Mouse (Mus musculus) ES-E14 (cell line): ENCODE results near the gene Akt1. TPM values are rescaled to one million over a fixed set of nuclear protein-coding genes. Genes with fewer than 3 reads are reported as not detected.
A peak's percentile ranks its signal among the peaks of the same experiment; 100 is the strongest.

Source experiments
- DNase-seq: peaks from one replicate; pipeline ENCODE4 v3.0.0-alpha.2; 2013; ENCODE audit warnings: low read depth, low spot score
- H3K27ac ChIP-seq: 2 replicates; pipeline ENCODE4 v1.5.1; 2012; ENCODE audit warnings: low read depth, mild to moderate bottlenecking, low read length, moderate library complexity, mixed read lengths; ENCODE audit not compliant: poor library complexity, insufficient read depth, severe bottlenecking
- H3K36me3 ChIP-seq: 2 replicates; pipeline ENCODE4 v1.6.1; 2012; ENCODE audit warnings: mild to moderate bottlenecking, low read length, moderate library complexity, mixed read lengths; ENCODE audit not compliant: control insufficient read depth, poor library complexity, insufficient read depth, severe bottlenecking
- H3K4me1 ChIP-seq, 2 experiments: fragments of 150-350 bp in 1 of 2; sonication (generic) in 1 of 2; 2 replicates each; pipeline ENCODE4 v1.6.1; 2012; ENCODE audit warnings: low read length in 2 of 2, mild to moderate bottlenecking in 1 of 2, mixed read lengths in 1 of 2; ENCODE audit not compliant: control insufficient read depth in 2 of 2, insufficient read depth in 2 of 2, poor library complexity in 1 of 2
- H3K4me3 ChIP-seq, 2 experiments: fragments of 150-350 bp in 1 of 2; sonication (generic) in 1 of 2; 2 replicates each; pipeline ENCODE4 v1.5.1; 2012; ENCODE audit warnings: low read length in 2 of 2, low read depth in 1 of 2, mild to moderate bottlenecking in 1 of 2, mixed read lengths in 1 of 2; ENCODE audit not compliant: insufficient read depth in 1 of 2, poor library complexity in 1 of 2, severe bottlenecking in 1 of 2
- H3K9ac ChIP-seq: 2 replicates; pipeline ENCODE4 v1.6.1; 2012; ENCODE audit warnings: low read depth, mild to moderate bottlenecking, low read length, mixed read lengths; ENCODE audit not compliant: poor library complexity, insufficient read depth, severe bottlenecking
- H3K9me3 ChIP-seq: fragments of 150-350 bp; sonication (generic); 2 replicates; pipeline ENCODE4 v1.6.1; 2012; ENCODE audit warnings: low read depth, mild to moderate bottlenecking, low read length; ENCODE audit not compliant: control insufficient read depth, insufficient read depth
- CHD2 ChIP-seq: IDR thresholded peaks from 2 replicates; pipeline ENCODE4 v1.6.1; 2014; ENCODE audit warnings: mild to moderate bottlenecking, low read depth, low read length, inconsistent platforms
- HCFC1 ChIP-seq: IDR thresholded peaks from 2 replicates; pipeline ENCODE4 v1.6.1; 2012; ENCODE audit warnings: low read length, inconsistent platforms, borderline replicate concordance; ENCODE audit not compliant: insufficient read depth
- MAFK ChIP-seq: IDR thresholded peaks from 2 replicates; pipeline ENCODE4 v1.6.1; 2014; ENCODE audit warnings: mild to moderate bottlenecking, low read depth, low read length, inconsistent platforms; ENCODE audit not compliant: insufficient read depth
- ZC3H11A ChIP-seq: IDR thresholded peaks from 2 replicates; pipeline ENCODE4 v1.6.1; 2012; ENCODE audit warnings: low read depth, mild to moderate bottlenecking, inconsistent platforms, low read length, borderline replicate concordance
- ZNF384 ChIP-seq: IDR thresholded peaks from 2 replicates; pipeline ENCODE4 v1.6.1; 2012; ENCODE audit warnings: low read depth, low read length, inconsistent platforms
- in situ Hi-C, 2 experiments: fragments of 600-800 bp; cut with MboI; formaldehyde crosslinking; loops; one replicate each; pipeline ENCODE4 v1.15.1; 2025; ENCODE audit warnings: low sequenced_read_pairs in 2 of 2, inconsistent platforms in 1 of 2; ENCODE audit not compliant: unreplicated experiment in 2 of 2
- total RNA-seq: library from RNA; depleted of rRNA; stranded (reverse); fragments of 300-350 nt; gene quantifications from 2 replicates; pipeline ENCODE4 v1.2.3, GENCODE M21; 2012

The Akt1 gene
- total RNA-seq, 1 experiment = 58.9 TPM

GRCm38 (mm10) chr12:112653157-112653824, 21.4 kb downstream of the Akt1 start:
- H3K9ac ChIP-seq = no peak overlapping the region
- TF ChIP-seq HCFC1 = no peak
- no peak for TF ChIP-seq CHD2
- no peak for TF ChIP-seq MAFK
- peak; percentile 28; the same call in 1 of the 2 replicates for TF ChIP-seq ZC3H11A
- in situ Hi-C loops = no loop called here
- peaks cover 55% of the 10 kb centered on the region for H3K36me3 ChIP-seq
- peak; percentile 73 for DNase-seq
- no peak overlapping the region for H3K4me3 ChIP-seq
- H3K27ac ChIP-seq = no peak overlapping the region
- no peaks in the 10 kb centered on the region for H3K9me3 ChIP-seq
- 0 out of 4 replicates have a peak, but pooled peaks cover 0 to 4% of the 10 kb centered on the region in 2 experiments for H3K4me1 ChIP-seq

GRCm38 (mm10) chr12:112651778-112652439, 22.8 kb downstream of the Akt1 start:
- in situ Hi-C loops = no loop called here
- Histone ChIP-seq H3K4me3 (no peak overlapping the region), H3K9me3 (no peaks in the 10 kb centered on the region), H3K4me1 (0 out of 4 replicates have a peak, but pooled peaks cover 0 to 4% of the 10 kb centered on the region in 2 experiments), H3K36me3 (peaks cover 59% of the 10 kb centered on the region), H3K27ac (no peak overlapping the region), H3K9ac (no peak overlapping the region)
- DNase-seq = no peak
- no peak for TF ChIP-seq HCFC1
- no peak for TF ChIP-seq ZNF384
- no peak for TF ChIP-seq ZC3H11A
- TF ChIP-seq MAFK = no peak
- TF ChIP-seq CHD2 = no peak

- H3K9ac ChIP-seq = no peak overlapping the region
- no peak for TF ChIP-seq ZNF384
- no peak for TF ChIP-seq ZC3H11A
- TF ChIP-seq MAFK = no peak
- TF ChIP-seq CHD2 = no peak
- no peak for TF ChIP-seq HCFC1
- in situ Hi-C loops = no loop called here
Observed at GRCm38 (mm10) chr12:112648081-112648480, 26.6 kb downstream of the Akt1 start.

GRCm38 (mm10) chr12:112646139-112646538, 28.5 kb downstream of the Akt1 start:
- DNase-seq = no peak
- peaks cover 33% of the 10 kb centered on the region for H3K36me3 ChIP-seq
- in situ Hi-C loops = no loop called here
- H3K27ac ChIP-seq = no peak overlapping the region
- H3K9ac ChIP-seq = peak overlapping the region; percentile 92; the same call in 1 of the 2 replicates
- TF ChIP-seq ZNF384 (no peak), ZC3H11A (no peak), CHD2 (no peak), HCFC1 (no peak), MAFK (no peak)
- peaks cover 0 to 13% of the 10 kb centered on the region in 2 experiments; a peak in 2 of 4 replicates for H3K4me1 ChIP-seq
- no peaks in the 10 kb centered on the region for H3K9me3 ChIP-seq
- peak overlapping the region; percentile 81 to 83; a peak in 3 of 4 replicates for H3K4me3 ChIP-seq

More at GRCm38 (mm10) chr12:112648081-112648480, 26.6 kb downstream of the Akt1 start:
- Histone ChIP-seq H3K36me3 (peaks cover 37% of the 10 kb centered on the region), H3K27ac (no peak overlapping the region), H3K9me3 (no peaks in the 10 kb centered on the region), H3K4me1 (peaks cover 0 to 13% of the 10 kb centered on the region in 2 experiments; a peak in 2 of 4 replicates), H3K4me3 (no peak overlapping the region)
- DNase-seq = no peak
